Mouse (Mus musculus) MEL (cell line): Measurements from ENCODE around the gene Hpcal1.

ENCODE experiments used
- CTCF ChIP-seq, 3 experiments: IDR thresholded peaks in 2 of 3; conservative IDR thresholded peaks in 1 of 3; 2 replicates each; pipeline ENCODE4 v1.5.1; 2011 to 2012; ENCODE audit warnings: low read length in 3 of 3, low read depth in 2 of 3, mild to moderate bottlenecking in 2 of 3, improper control_type of control experiment in 1 of 3, inconsistent platforms in 1 of 3, mixed read lengths in 1 of 3, moderate library complexity in 1 of 3; ENCODE audit not compliant: control insufficient read depth in 1 of 3, insufficient read depth in 1 of 3, poor library complexity in 1 of 3, severe bottlenecking in 1 of 3
- MAFK ChIP-seq: IDR thresholded peaks from 2 replicates; pipeline ENCODE4 v1.6.1; 2011; ENCODE audit warnings: low read depth, mild to moderate bottlenecking, low read length, improper control_type of control experiment, borderline replicate concordance
- ZNF384 ChIP-seq: IDR thresholded peaks from 2 replicates; pipeline ENCODE4 v1.6.1; 2012; ENCODE audit warnings: low read depth, mild to moderate bottlenecking, inconsistent platforms, low read length, improper control_type of control experiment

- TF ChIP-seq MAFK (no peak), CTCF (IDR thresholded peaks at IDR 0.05 in 2 of 3, conservative IDR thresholded peaks at IDR 0.05 in 1 of 3; ENCODE audit: control insufficient read depth in 1 of 3, insufficient read depth in 1 of 3, low read depth in 2 of 3, low read length in 3 of 3, poor library complexity in 1 of 3, severe bottlenecking in 1 of 3) (no peak), ZNF384 (no peak)
Observed at GRCm38 (mm10) chr12:17644385-17645222, 46.1 kb upstream of the Hpcal1 start.
